Mouse (Mus musculus) midbrain, embryonic 14.5 days (tissue): ENCODE measurements around the gene Dab2ip. TPM values are rescaled to one million over a fixed set of nuclear protein-coding genes. Genes with fewer than 3 reads are reported as not detected.

Experiments
- ATAC-seq: fragments of 200-750 bp; cut with Nextera tagmentation; 2 replicates; pipeline ENCODE4 v1.8.0; 2017; ENCODE audit warnings: moderate number of reproducible peaks, moderate library complexity; ENCODE audit not compliant: low FRiP score, low TSS enrichment
- DNase-seq: peaks from one replicate; pipeline ENCODE4 v3.0.0-alpha.2; 2015
- H3K27ac ChIP-seq: fragments of 300-500 bp; sonication (generic); replicated peaks from 2 replicates; pipeline ENCODE4 v1.5.1; 2014; ENCODE audit warnings: mild to moderate bottlenecking, low read depth, low read length, moderate library complexity
- H3K27me3 ChIP-seq: fragments of 300-500 bp; sonication (generic); 2 replicates; pipeline ENCODE4 v1.6.1; 2014; ENCODE audit warnings: low read length, control low read depth, mixed read lengths; ENCODE audit not compliant: control insufficient read depth, insufficient read depth
- H3K36me3 ChIP-seq: fragments of 300-500 bp; sonication (generic); 2 replicates; pipeline ENCODE4 v1.6.1; 2014; ENCODE audit warnings: low read length, control low read depth; ENCODE audit not compliant: control insufficient read depth, insufficient read depth
- H3K4me1 ChIP-seq: fragments of 300-500 bp; sonication (generic); 2 replicates; pipeline ENCODE4 v1.6.1; 2014; ENCODE audit warnings: mild to moderate bottlenecking, antibody characterized with exemption, low read length, control low read depth; ENCODE audit not compliant: control insufficient read depth, insufficient read depth
- H3K4me2 ChIP-seq: fragments of 300-500 bp; sonication (generic); 2 replicates; pipeline ENCODE4 v1.6.1; 2014; ENCODE audit warnings: mild to moderate bottlenecking, low read length, moderate library complexity
- H3K4me3 ChIP-seq: fragments of 300-500 bp; sonication (generic); replicated peaks from 2 replicates; pipeline ENCODE4 v1.5.1; 2014; ENCODE audit warnings: low read depth, low read length
- H3K9ac ChIP-seq: fragments of 300-500 bp; sonication (generic); replicated peaks from 2 replicates; pipeline ENCODE4 v1.6.1; 2014; ENCODE audit warnings: mild to moderate bottlenecking, low read length, moderate library complexity
- H3K9me3 ChIP-seq: fragments of 300-500 bp; sonication (generic); 2 replicates; pipeline ENCODE4 v1.6.1; 2016; ENCODE audit warnings: low read length, control low read depth, mixed read lengths; ENCODE audit not compliant: control insufficient read depth
- WGBS: fragments of 180-500 bp; shearing (Covaris S2); extraction: QIAGEN DNeasy Blood & Tissue Kit; methylation state at CpG from one replicate; pipeline ENCODE4 v1.1.7; 2014; 5-methylcytosine and 5-hydroxymethylcytosine counted together
- polyA plus RNA-seq: library from polyadenylated mRNA; unstranded; fragments of >200 nt; fragmentation: Nextera tagmentation; extraction: Ambion mirVana; gene quantifications from 2 replicates; pipeline ENCODE4 v1.2.1, GENCODE M21; 2014

Dab2ip gene
- polyA plus RNA-seq, 1 experiment from 2014 or later: 46.4 TPM

DNA sequence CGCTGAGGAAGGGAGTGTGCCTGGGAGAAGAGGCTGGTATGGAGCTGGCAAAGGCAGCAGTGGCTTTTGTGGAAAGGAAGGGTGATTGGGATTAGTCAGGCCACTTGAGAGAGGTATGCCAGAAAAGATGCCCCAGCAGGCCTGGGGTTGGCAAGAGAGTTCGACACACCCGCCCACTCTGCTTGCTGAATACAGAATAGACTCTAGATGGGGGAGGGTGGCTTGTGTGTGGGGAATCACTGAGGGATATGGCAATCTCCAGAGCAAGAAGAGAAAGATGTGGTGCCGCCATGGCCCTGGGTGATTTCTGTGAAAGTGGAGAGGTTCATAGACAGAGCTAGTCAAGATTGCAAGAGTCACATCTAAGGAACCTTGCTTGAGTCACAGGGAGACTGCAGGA lies 53.6 kb downstream of the Dab2ip start:
- 80% methylated on average over 4 of the region's 4 CpGs for WGBS
- H3K9me3 ChIP-seq: no peaks in the 10 kb centered on the region
- DNase-seq (no peak), ATAC-seq (no peak)
- no peaks in the 10 kb centered on the region for H3K27me3 ChIP-seq
- H3K4me1 ChIP-seq: peaks cover 28% of the 10 kb centered on the region
- H3K27ac ChIP-seq: no peak overlapping the region
- H3K4me3 ChIP-seq: no peak overlapping the region
- no peak overlapping the region for H3K9ac ChIP-seq
- no peaks in the 10 kb centered on the region for H3K36me3 ChIP-seq
- no peak overlapping the region for H3K4me2 ChIP-seq

DNA sequence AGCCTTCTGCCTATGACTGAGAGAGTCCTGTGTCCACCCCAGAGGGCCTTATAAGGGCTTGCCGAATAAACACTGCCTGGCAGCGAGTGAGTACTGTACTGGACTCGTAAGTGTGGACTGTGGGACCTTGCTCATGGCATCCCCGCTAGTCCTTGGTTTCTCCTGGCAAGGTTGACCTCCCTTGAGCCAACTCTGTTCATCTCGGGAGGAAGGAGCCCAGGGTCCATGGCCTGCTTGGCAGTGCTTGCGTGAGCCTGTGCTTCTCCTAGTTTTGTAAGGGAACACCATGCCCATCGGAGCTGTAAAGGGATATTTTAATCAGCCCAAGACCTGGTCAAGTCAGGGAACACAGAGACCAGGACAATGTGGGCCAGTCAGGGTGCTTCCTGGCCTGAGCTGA lies 54.2 kb downstream of the Dab2ip start:
- Histone ChIP-seq H3K36me3 (no peaks in the 10 kb centered on the region), H3K27me3 (no peaks in the 10 kb centered on the region), H3K4me1 (peaks cover 24% of the 10 kb centered on the region), H3K9ac (no peak overlapping the region), H3K27ac (no peak overlapping the region), H3K9me3 (no peaks in the 10 kb centered on the region), H3K4me3 (no peak overlapping the region), H3K4me2 (no peak overlapping the region)
- WGBS: 93% methylated on average over 7 of the region's 7 CpGs
- no peak for ATAC-seq
- DNase-seq: no peak

DNA sequence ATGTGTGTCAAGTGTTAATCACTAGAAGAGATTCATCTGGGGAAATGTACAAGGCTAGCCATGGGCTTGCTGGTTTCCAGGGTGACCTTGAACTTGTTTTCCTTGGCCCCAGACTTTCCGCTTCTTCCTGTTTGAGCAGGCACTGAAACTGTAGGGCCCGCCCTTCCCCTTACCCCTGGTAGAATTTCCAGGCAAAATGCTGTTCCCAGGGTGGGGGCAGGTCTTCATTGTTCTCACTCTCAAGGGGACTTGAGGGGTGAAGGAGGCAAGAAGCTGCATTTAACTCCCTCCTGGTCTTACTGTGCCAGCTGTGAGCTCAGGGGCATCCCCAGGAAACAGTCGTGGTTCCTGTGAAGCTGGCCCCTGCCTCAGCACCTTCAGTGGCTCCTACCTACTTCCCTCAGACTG lies 55.9 kb downstream of the Dab2ip start:
- Histone ChIP-seq H3K9ac (no peak overlapping the region), H3K4me3 (no peak overlapping the region), H3K27ac (no peak overlapping the region), H3K36me3 (no peaks in the 10 kb centered on the region), H3K4me2 (no peak overlapping the region), H3K4me1 (peaks cover 16% of the 10 kb centered on the region), H3K27me3 (no peaks in the 10 kb centered on the region), H3K9me3 (no peaks in the 10 kb centered on the region)
- ATAC-seq (no peak), DNase-seq (no peak)
- WGBS: 59% methylated on average over 3 of the region's 3 CpGs

DNA sequence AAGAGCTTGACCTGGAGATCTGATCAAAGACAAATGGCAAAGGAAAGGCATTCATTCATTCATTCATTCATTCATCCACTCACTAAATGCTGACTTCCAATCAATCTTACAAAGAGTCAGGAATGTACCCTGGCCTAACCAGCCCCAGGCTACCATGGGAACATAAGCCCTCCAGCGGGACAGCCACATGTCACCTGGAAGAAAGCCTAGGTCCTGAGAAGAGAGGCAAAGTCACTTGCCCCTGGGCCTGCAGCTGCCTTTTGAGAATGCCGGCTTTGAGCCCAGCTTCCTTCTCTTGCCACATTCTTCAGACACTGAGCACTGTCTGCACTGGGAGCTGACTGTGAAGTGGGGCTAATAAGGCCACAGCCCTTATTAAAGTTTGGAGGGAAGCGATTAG lies 56.3 kb downstream of the Dab2ip start:
- no peaks in the 10 kb centered on the region for H3K9me3 ChIP-seq
- no peak overlapping the region for H3K9ac ChIP-seq
- no peak overlapping the region for H3K4me3 ChIP-seq
- H3K36me3 ChIP-seq: no peaks in the 10 kb centered on the region
- DNase-seq (no peak), ATAC-seq (no peak)
- H3K4me2 ChIP-seq: no peak overlapping the region
- peaks cover 20% of the 10 kb centered on the region for H3K4me1 ChIP-seq
- no peaks in the 10 kb centered on the region for H3K27me3 ChIP-seq
- H3K27ac ChIP-seq: no peak overlapping the region
- 53% methylated on average over 3 of the region's 3 CpGs for WGBS

DNA sequence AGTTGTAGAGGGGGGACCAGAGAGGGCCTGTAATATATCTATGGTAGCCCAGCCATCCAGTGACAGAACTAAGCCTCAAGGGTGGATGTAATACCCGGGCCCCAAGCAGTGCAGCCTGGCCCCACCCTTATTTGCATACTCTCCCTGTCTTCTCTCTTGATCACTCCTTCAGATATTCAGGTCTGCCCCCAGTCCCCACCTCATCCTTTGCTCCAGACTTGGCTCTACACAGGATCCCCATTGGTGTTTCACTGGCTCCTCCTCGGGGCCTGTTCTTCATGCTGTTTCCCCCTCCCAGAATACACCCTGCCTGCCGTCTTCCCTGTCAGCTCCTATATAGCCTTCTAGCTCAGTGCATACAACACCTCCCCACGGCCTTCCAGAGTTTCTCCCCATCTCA lies 57.3 kb downstream of the Dab2ip start:
- Histone ChIP-seq H3K36me3 (no peaks in the 10 kb centered on the region), H3K9me3 (no peaks in the 10 kb centered on the region), H3K27ac (no peak overlapping the region), H3K27me3 (no peaks in the 10 kb centered on the region), H3K4me1 (peaks cover 28% of the 10 kb centered on the region), H3K4me2 (no peak overlapping the region), H3K9ac (no peak overlapping the region), H3K4me3 (no peak overlapping the region)
- WGBS: 62% methylated on average over 4 of the region's 4 CpGs
- DNase-seq (no peak), ATAC-seq (no peak)

DNA sequence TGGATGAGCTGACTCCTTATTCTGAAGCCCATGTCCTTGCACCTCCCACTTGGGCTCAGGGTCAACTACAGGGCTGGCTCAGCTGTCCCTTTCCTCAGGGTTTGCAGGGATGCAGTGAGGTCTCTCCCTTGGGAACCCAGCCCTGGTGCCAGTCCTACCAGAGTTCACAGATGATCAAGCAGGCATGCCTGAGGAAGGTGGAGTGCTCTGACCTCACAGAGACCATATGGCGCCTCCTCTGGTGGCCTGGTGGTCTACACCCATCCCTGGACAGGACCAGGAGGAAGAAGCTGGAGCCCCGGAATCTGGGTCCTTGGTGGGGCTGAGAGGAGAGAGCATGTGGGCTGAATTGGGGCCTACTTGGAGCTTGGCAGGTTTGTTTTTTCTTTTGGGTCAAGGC lies 57.9 kb downstream of the Dab2ip start:
- Histone ChIP-seq H3K9me3 (no peaks in the 10 kb centered on the region), H3K4me3 (no peak overlapping the region), H3K27me3 (no peaks in the 10 kb centered on the region), H3K9ac (no peak overlapping the region), H3K4me1 (peaks cover 23% of the 10 kb centered on the region), H3K4me2 (no peak overlapping the region), H3K36me3 (no peaks in the 10 kb centered on the region), H3K27ac (no peak overlapping the region)
- DNase-seq (no peak), ATAC-seq (no peak)
- WGBS: 61% methylated on average over 2 of the region's 2 CpGs

DNA sequence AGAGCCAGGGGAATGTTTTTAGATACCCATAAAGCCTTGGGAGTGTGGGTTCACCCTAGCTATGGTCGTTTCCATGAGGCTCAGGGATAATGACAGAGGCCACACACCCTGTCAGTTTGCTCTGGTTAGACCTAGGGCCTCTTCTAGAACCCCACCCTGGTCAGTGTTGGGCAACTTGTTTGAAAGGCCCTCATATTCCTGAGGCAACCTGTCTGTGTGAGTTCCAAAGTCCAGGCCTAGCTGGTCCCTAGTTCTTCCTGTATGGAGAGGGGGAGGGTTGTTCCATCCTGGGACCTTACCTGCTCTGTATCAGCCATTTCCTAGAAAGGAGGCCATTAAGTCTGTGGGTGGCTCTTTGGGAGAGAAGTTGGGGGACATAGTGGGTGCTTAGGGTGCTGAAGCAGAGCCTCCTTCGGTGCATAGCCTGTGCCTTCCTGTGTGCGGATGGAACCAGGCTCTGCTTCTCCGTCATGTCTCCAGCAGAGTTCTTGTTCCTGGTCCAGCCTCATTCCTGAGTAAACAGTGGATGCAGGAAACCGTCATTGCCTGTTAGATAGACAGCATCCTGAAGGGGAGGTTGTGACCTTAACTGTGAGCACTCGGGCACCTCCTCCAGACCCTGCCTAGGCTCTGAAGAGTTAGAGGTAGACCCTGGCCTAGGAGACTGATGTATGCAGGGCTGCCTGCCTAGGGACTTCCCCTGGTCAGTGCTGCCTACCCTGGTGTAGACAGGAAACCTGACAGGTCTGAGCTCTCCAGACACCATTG lies 59.0 kb downstream of the Dab2ip start:
- WGBS: 81% methylated on average over 6 of the region's 6 CpGs
- Histone ChIP-seq H3K4me2 (no peak overlapping the region), H3K36me3 (no peaks in the 10 kb centered on the region), H3K4me3 (no peak overlapping the region), H3K9me3 (no peaks in the 10 kb centered on the region), H3K4me1 (peaks cover 24% of the 10 kb centered on the region), H3K27me3 (no peaks in the 10 kb centered on the region), H3K27ac (no peak overlapping the region), H3K9ac (no peak overlapping the region)
- ATAC-seq (no peak), DNase-seq (no peak)

DNA sequence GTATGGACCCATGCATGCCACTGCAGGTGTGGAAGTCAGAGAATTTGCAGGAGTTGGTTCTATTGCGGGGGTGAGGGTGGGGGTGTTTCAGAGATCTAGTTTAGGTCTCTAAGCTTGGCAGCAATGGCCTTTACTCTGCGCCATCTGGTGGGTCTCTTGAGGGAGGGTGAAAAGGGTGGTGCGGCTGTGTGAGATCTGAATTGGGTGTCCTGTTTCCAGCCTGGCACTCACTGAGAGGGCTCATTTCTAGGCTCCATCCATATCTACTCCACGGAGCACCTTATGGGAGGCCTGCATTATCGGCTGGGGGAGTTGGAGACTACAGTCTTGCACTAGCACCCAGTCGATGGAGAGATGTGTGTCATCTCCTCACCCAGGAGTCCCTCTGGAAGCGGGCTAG lies 60.9 kb downstream of the Dab2ip start:
- H3K9me3 ChIP-seq: no peaks in the 10 kb centered on the region
- no peak for DNase-seq
- WGBS: 80% methylated on average over 7 of the region's 7 CpGs
- H3K9ac ChIP-seq: no peak overlapping the region
- no peaks in the 10 kb centered on the region for H3K27me3 ChIP-seq
- H3K27ac ChIP-seq: no peak overlapping the region
- H3K36me3 ChIP-seq: no peaks in the 10 kb centered on the region
- ATAC-seq: no peak
- H3K4me3 ChIP-seq: no peak overlapping the region
- no peak overlapping the region for H3K4me2 ChIP-seq
- H3K4me1 ChIP-seq: peaks cover 36% of the 10 kb centered on the region

DNA sequence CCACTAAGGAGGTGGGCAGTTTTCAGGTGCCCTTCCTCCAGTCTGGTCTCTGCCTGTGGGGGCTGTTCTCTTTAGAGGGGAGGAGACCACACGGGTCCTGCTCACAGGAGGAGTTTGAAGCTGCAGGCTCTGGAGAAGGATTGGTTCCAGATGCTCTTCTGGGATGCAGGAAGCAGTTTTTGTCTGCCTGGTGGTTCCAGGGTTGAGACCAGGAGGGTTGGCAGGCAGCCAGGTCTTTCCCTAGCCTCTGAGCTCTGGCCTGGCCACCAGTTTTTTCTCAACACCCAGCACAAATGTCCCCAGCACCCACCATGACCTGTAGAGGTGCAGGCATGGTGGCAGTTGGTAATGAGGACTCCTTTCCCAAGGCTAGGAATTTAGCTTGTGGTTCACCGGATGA lies 61.5 kb downstream of the Dab2ip start:
- no peak for DNase-seq
- no peaks in the 10 kb centered on the region for H3K9me3 ChIP-seq
- WGBS: 44% methylated on average over 2 of the region's 2 CpGs
- H3K27ac ChIP-seq: no peak overlapping the region
- ATAC-seq: no peak
- no peaks in the 10 kb centered on the region for H3K27me3 ChIP-seq
- H3K36me3 ChIP-seq: no peaks in the 10 kb centered on the region
- no peak overlapping the region for H3K4me2 ChIP-seq
- peaks cover 36% of the 10 kb centered on the region for H3K4me1 ChIP-seq
- no peak overlapping the region for H3K4me3 ChIP-seq
- H3K9ac ChIP-seq: no peak overlapping the region
